Mouse (Mus musculus) heart, postnatal 14 days (tissue): ENCODE data around the gene Foxn1. TPM values are rescaled to one million over a fixed set of nuclear protein-coding genes. Genes with fewer than 3 reads are reported as not detected.
A peak's percentile ranks its signal among the peaks of the same experiment; 100 is the strongest.

Experiments used
- DNase-seq, 2 experiments: peaks; one replicate each; pipeline ENCODE4 v3.0.0; 2021 to 2022
- intact Hi-C: fragments of 180-260 bp; cut with DNase I; formaldehyde crosslinking; loops from one replicate; pipeline ENCODE4 v1.15.1; 2025
- long read RNA-seq, 2 experiments: library from polyadenylated mRNA; stranded (forward); transcript quantifications; one replicate each; pipeline ENCODE4 v2.0.0; 2021
- total RNA-seq, 2 experiments: library from RNA; stranded (reverse); gene quantifications; 2 replicates each; pipeline ENCODE4 v1.2.3; 2021

Gene Foxn1
- total RNA-seq: under 1 TPM in 1 of 2 experiments, not detected in 1; 0.24 TPM
- long read RNA-seq, experiment 1: 0 reads
- long read RNA-seq, experiment 2: 0 reads

GRCm38 (mm10) chr11:78386508-78387043, at the start of gene Foxn1:
Foxn1 (minus strand) TSS chr11:78386558.
- intact Hi-C loops: no loop called here

GRCm38 (mm10) chr11:78435776-78436349, 49.5 kb upstream of the Foxn1 start:
- intact Hi-C loops: no loop called here
- peak; percentile 16 to 31 for DNase-seq

More at GRCm38 (mm10) chr11:78386508-78387043, at the start of gene Foxn1:
- DNase-seq: no peak

- DNase-seq: no peak
- intact Hi-C loops: no loop called here
These were observed 47.7 kb upstream of the Foxn1 start for GRCm38 (mm10) chr11:78434052-78434451.

DNA sequence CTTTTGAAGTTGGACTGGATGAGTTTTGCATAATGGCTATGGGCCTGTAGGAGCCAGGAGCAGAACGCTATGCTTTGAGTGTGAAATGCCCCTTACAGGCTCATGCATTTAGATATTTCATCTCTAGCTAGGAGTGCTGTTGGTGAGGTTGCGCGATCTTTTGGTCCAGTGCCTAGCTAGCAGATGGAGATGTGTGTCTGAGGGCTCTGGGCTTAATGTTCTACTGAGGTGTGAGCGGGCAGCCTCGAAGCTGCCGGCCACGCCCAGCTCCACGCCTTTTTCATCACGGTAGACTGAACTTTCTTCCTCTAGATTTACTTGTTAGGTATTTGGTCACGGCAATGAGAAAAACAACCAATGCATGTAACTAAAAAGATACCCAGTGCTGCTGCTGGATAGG, 44.8 kb upstream of the Foxn1 start:
- intact Hi-C loops: no loop called here
- no peak for DNase-seq

- DNase-seq: no peak
- intact Hi-C loops: no loop called here
These were observed 44.0 kb upstream of the Foxn1 start for GRCm38 (mm10) chr11:78430195-78430878.

DNA sequence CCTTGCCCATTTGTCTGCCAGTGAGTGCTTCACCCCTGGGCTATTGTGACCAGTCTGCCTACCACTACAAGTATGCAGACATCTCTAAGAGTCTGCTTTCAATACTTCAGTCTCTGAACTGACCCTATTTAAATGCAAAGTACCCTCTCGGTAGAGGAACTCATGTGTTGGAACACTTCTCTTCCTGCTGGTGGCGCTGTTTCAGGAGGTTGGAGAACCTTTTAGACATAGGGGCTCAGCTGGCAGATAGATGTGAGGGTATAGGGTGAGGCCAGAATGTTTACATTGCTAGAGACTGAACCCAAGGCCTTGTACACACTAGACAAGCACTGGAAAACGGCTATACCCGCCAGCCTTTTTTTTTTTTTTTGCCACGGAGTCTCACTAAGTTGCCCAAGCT, 42.0 kb upstream of the Foxn1 start:
- intact Hi-C loops: no loop called here
- no peak for DNase-seq

- intact Hi-C loops: no loop called here
- no peak for DNase-seq
These were observed 41.3 kb upstream of the Foxn1 start for GRCm38 (mm10) chr11:78427655-78428054.

DNA sequence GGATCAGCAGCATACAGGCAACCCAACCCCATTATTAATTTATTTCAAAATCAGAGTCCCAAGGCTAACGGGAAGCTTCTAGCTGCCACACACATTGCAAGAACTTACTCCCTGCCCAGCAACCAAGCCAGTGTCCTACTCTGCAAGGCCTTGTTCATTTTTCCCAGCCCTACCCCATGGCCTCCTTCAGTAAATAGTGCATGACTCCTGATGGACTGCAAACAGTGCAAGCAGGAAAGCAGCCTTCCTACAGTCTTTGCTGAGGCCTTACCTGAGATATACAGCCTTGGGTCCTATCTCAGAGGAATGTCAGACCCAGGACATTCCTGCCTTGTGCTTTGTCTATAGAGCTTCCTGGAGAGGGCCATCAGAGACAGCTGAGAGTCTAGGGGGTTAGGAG, 39.2 kb upstream of the Foxn1 start:
- intact Hi-C loops: no loop called here
- no peak for DNase-seq

- DNase-seq: no peak
- intact Hi-C loops: no loop called here
These were observed 38.0 kb upstream of the Foxn1 start for GRCm38 (mm10) chr11:78424352-78424751.

DNA sequence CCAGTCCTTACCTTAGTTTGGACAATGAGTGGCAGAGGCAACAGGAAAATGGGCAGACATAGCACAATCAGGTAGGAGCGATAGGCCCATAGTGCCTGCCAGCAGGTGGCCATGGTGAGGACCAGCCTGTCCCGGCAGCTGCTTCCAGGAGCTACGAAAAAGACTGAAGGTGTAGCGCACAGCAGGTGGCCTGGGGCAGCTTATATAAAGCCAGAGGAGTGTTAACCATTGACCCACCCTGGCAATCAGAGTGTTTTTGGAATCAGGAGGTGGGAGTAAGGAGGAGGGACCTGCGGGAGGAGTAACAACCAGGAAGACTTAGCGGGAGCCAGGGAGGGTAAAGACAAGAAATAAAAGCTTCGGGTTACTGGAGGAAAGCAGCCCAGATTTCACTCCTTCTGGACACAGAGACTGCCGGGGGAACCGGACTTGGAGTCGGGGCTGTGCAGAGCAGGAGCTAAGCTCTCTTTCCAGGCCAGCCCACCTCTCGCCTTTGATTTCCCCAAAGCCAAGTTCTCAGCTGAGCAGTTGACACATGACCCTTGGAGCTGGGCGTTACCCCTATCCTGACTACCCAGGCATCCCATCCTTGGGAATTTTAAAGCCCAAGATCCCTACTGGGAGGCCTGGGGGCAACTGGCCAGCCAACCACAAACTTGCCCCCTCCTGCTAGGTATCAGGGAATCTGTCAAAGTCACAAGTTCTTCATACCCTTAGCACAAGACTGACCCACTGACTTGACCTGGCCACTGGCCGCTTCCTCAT, 35.9 kb upstream of the Foxn1 start, which contains the start of gene Slc13a2:
Gene Slc13a2 (minus strand): TSS at position 163 of the 765 bp plus-strand sequence.
- no peak for DNase-seq
- intact Hi-C loops: no loop called here

DNA sequence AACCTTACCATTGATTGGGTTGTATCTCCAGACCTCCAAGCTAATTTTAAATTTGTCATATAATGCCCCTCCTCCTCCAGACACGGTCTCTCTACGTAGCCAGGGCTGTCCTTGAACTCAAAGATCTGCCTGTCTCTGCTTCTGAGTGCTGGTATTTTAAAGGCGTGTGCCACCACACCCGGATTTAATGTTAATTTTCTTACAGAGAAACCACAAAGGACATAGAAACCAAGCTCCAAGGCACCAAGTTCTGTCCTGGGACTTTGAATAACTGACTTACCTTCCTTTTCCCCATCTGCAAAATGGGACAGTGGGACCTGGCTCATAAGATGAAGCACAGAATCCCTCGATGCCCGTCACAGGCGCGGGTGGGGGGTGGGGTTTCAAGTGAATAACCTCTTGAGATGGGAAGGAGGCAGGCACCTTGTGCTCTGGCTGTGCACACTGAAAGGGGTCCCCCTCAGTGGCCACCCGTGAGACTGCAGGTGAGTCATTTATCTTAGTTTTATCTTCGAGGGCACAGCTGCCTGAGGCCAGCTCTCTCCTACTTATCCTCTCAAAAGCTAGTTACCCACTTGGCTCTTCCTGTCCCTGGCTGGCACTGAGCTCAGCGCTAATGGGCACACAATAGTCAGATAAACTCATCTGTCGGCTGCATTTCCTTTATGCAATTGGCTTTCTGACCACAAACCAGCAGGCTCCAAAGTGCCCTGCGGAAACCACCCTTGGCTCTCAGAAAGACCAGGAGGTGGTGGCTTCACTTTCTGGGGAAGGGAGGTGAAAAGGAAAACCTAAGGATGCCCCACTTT, 35.0 kb upstream of the Foxn1 start:
- no peak for DNase-seq
- intact Hi-C loops: no loop called here

- intact Hi-C loops: no loop called here
- no peak for DNase-seq
These were observed 34.0 kb upstream of the Foxn1 start for GRCm38 (mm10) chr11:78420263-78420889.

DNA sequence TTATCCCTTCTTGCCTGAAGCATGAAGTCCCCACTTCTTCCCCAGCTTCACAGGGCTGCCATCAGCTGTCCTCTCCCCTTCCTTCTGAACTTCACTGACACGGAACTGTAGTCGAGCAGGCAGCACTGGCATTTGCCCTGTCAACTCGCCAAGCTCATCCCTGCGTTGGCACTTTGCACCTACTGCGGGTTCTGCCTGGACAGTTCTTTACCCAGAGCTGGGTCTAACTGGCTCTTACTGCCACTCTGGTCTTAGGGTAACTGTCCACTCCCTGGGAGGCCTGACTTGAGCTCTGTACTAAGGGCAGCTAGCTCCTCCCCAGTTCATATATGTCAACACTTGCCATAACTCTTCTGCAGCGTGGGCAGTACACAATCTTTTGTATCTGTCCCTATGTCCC, 30.5 kb upstream of the Foxn1 start:
- intact Hi-C loops: no loop called here
- no peak for DNase-seq

DNA sequence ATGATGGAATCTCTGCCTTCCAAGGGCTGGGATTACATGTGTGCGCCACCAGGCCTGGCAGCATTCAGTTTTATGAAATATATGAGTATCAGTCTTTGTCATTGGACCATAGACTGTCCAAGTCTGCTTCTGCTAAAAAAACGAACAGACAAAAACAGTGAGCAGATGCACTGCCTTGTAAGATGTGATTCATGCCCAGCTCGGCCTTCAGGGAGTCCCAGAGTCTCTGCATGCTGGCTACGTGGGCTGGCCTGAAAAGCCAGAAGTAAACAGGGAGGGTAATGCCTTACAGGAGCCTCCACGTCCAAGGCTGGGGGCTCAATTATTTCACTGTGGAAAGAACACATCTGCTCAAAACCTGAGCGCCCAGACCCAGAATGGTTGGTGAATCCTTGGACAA, 26.5 kb upstream of the Foxn1 start:
- intact Hi-C loops: no loop called here
- no peak for DNase-seq

- intact Hi-C loops: no loop called here
- DNase-seq: no peak
These were observed 26.0 kb upstream of the Foxn1 start for GRCm38 (mm10) chr11:78412324-78412850.

GRCm38 (mm10) chr11:78411606-78412323, 25.4 kb upstream of the Foxn1 start:
- intact Hi-C loops: no loop called here
- peak in 1 of 2 experiments; percentile 15 for DNase-seq

- intact Hi-C loops: no loop called here
- no peak for DNase-seq
These were observed 22.2 kb upstream of the Foxn1 start for GRCm38 (mm10) chr11:78408256-78409240.

DNA sequence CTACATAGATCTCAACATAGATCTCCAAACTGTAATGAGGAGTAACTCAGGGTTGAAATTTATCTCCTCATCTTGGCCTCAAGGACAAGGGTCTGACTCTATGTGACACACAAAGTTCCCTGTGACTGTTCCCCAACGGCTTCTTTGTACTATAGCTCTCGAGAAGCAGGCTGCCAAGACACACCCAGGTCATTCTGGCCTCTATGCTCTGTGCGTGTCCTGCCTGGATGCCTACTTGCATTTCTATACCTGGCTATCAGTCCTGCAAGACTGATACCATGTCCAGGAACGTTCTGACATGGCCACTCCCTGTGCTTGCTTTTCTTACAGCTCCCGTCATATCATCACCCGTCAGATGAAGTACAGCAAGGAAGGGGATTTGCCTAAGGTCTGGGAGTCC, 15.7 kb upstream of the Foxn1 start:
- no peak for DNase-seq
- intact Hi-C loops: no loop called here
